Mouse (Mus musculus): ENCODE measurements around the gene Gm3685. TPM values are rescaled to one million over a fixed set of nuclear protein-coding genes. Genes with fewer than 3 reads are reported as not detected.
"Not testable (repeated sequence)": the region's sequence is repeated elsewhere in the genome, so short reads cannot be mapped to it uniquely, and the experiment has no call there.

Gm3685 gene
- polyA plus RNA-seq (2015; fragmentation: Nextera tagmentation; extraction: Ambion mirVana), result not detected in 2 replicates

DNA sequence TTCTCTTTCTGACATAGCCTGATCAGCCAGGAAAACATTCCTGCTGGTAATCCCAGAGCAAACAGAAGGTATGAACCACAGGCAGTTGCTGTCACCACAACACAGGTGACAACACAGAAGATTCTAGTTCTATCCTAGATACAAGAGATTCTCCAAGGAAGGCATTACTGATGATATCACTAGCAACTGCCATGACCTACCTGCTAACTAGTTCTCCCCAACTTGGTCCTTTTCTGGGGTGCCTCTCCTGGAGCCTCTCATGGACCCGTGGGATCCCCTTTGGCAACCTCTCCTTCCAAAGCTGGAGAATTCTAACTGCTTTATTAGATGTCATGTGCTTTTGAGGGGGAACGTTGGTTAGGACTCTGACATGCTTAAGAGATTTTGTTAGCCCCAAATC is at the start of gene Gm3685:
Gene Gm3685, minus strand, starts transcription at position 101 of the 400 bp plus-strand sequence.
- not testable (repeated sequence) for H3K4me1 ChIP-seq; H3K9ac ChIP-seq (replicated peaks); H3K4me3 ChIP-seq; H3K27ac ChIP-seq (replicated peaks); H3K4me2 ChIP-seq (replicated peaks); ATAC-seq (replicated peaks); H3K9me3 ChIP-seq; H3K36me3 ChIP-seq; H3K27me3 ChIP-seq
- WGBS, result no CpG with 5 or more reads among the region's 2 CpGs

DNA sequence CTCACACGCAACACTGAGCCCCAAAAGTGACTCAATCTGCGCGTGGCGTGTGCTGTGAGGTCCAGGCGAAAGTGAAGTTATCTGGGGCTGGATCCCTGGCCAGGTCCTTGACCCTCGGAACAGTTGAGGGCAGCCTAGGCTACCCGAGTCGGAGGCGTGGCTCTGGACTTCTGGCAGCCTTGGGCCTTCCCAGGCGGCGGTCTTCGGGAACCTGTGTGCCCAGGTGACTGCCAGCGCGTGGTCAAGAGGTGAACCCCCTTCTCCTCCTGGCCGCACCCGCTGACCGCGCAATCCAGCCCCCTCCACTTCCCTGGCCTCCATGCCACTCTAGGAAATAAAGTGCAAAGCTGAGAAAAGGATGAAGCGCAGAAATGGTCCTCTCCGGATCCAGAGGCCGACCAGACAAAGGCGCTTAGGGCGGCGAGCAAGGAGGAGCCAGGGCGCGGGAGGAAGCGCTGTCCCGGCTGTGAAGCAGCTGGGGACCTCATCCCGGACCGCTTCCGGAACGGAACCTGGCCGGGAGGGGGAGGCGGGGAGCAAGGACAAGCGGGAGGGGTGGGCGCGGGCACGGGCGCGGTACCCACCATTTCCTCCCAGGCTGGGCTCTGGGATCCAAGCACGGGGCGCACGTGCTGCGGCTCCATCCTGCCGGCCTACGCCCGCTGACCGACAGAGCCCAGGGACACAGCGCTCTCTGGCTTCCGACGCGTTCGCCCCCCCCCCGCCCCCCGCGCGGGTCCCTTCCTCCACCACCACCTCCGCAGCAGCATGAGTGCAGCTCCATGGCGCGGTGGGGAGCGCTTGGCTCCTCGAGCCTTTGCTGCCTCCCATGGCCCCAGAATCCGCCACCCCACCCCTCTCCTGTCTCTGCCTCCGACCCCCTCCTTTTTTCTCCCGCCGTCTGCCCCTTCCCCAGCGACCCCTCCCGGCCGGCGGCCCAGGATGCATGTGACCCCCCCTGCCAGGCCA is 17.7 kb downstream of the Gm3685 start, which contains the start of gene Gm10406:
Gene Gm10406, minus strand, starts transcription at position 669 of the 969 bp plus-strand sequence.
- H3K27ac ChIP-seq (replicated peaks), result peak within 1 kb of the TSS; percentile 34; the same call in 1 of the 2 replicates
- not testable (repeated sequence) for H3K36me3 ChIP-seq; H3K27me3 ChIP-seq; ATAC-seq (replicated peaks); H3K9me3 ChIP-seq; H3K4me1 ChIP-seq
- H3K9ac ChIP-seq (replicated peaks), result peak within 1 kb of the TSS; percentile 63
- H3K4me2 ChIP-seq (replicated peaks), result peak within 1 kb of the TSS; percentile 95
- WGBS, result under 1% methylated on average over 43 of the region's 70 CpGs
- peak within 1 kb of the TSS; percentile 55 for H3K4me3 ChIP-seq

DNA sequence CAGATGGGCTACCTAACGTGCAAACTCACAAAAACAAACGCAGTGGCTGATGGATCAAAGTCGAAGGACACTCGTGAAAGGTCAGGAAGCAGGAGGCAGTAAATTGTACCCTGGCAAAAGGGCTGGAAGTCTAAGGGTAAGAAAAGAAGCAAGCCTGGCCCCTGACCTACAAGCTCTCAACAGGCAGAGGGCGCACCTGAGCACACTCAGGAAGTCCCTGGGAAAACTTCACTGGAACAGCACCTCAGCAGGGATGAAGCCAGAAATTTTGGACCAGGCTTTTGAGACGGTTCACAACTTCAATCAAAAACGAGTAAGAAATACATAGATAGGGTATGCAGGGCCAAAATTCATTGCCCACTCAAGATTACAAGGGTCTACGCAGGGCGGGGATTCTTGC is 18.5 kb downstream of the Gm3685 start:
- H3K4me2 ChIP-seq (replicated peaks), result peak overlapping the region; percentile 95
- not testable (repeated sequence) for H3K27ac ChIP-seq (replicated peaks); H3K36me3 ChIP-seq; ATAC-seq (replicated peaks); H3K9ac ChIP-seq (replicated peaks); H3K27me3 ChIP-seq; H3K9me3 ChIP-seq; H3K4me1 ChIP-seq
- 0 out of 2 replicates have a peak overlapping the region, but pooled peaks have one; percentile 55 for H3K4me3 ChIP-seq
- WGBS, result 6% methylated on average over 9 of the region's 9 CpGs

Other genes starting within 250 kb of the Gm3685 start
- not detected in 2 replicates for gene Gm3642, start 204.7 kb downstream of the Gm3685 start, polyA plus RNA-seq (2015; fragmentation: Nextera tagmentation; extraction: Ambion mirVana)
- 6.3 and 7.3 TPM in 2 replicates for gene Gm3667, start 155.0 kb downstream of the Gm3685 start, polyA plus RNA-seq (2015; fragmentation: Nextera tagmentation; extraction: Ambion mirVana)
- not detected in 2 replicates for gene Gm6356, start 71.2 kb downstream of the Gm3685 start, polyA plus RNA-seq (2015; fragmentation: Nextera tagmentation; extraction: Ambion mirVana)
- 2.3 TPM in 2 replicates for gene Gm10406, start 17.5 kb downstream of the Gm3685 start, polyA plus RNA-seq (2015; fragmentation: Nextera tagmentation; extraction: Ambion mirVana)
- 2.7 and 4.8 TPM in 2 replicates for gene Gm3696, start 55.7 kb upstream of the Gm3685 start, polyA plus RNA-seq (2015; fragmentation: Nextera tagmentation; extraction: Ambion mirVana)
- gene Gm6676, start 80.4 kb upstream of the Gm3685 start, polyA plus RNA-seq (2015; fragmentation: Nextera tagmentation; extraction: Ambion mirVana), result not detected in 2 replicates
- 6.6 and 7.4 TPM in 2 replicates for gene Gm3512, start 129.6 kb upstream of the Gm3685 start, polyA plus RNA-seq (2015; fragmentation: Nextera tagmentation; extraction: Ambion mirVana)
- not detected in 2 replicates for gene Gm16434, start 149.6 kb upstream of the Gm3685 start, polyA plus RNA-seq (2015; fragmentation: Nextera tagmentation; extraction: Ambion mirVana)
- not detected in 2 replicates for gene Gm3727, start 219.7 kb upstream of the Gm3685 start, polyA plus RNA-seq (2015; fragmentation: Nextera tagmentation; extraction: Ambion mirVana)